Mouse (Mus musculus) adrenal gland, adult (tissue): ENCODE measurements around the gene Pcca.

Experiments used
- DNase-seq, 2 experiments: peaks; one replicate each; pipeline ENCODE4 v3.0.0; 2022 to 2023; ENCODE audit warnings: low spot score in 1 of 2; ENCODE audit not compliant: inconsistent age in 2 of 2

Gene Pcca

DNA sequence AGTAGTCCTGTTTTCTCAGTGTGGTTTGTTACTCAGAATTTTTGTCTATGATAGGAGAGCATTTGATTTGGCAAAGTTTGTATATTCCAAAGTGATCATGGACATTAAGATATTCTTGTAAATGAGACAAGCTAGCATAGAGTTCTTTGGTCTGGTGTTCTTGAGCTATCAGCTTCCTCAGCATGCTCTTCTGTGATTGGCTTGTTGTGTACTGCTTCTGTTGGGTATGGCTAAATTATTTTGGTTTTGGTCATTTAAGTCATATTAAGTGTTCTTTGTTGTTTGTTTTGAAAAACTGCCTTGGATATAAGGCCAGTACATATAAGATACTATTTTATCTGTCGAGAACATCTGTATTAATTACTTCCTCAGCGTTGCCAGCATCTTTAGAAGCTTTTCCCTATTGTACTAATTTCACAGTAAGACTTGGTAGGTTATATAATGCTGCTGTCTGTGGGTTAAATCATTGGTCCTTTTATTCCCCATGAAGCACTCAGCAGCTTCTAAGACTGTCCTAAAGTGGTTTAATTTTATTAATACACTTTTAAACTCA lies 105.1 kb downstream of the Pcca start:
- no peak for DNase-seq

DNA sequence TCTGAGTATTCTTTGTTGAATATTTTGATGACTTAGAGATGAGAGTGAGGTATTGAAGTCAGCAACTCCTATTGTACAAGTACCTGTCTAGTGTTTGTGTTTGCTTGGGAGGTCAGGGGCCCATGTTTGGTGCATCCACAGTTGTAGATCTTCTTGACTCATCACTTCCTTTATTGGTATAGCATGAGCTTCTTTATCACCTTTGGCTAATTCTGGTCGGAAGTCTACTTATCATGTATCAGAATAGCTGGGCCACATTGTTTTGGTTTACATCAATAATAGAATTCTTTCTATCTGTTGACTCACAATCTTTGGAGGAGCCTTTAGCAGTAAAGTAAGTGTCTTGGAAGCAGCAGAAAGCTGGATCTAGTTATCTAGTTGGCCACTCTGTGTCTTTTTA lies 108.3 kb downstream of the Pcca start:
- DNase-seq, result no peak

DNA sequence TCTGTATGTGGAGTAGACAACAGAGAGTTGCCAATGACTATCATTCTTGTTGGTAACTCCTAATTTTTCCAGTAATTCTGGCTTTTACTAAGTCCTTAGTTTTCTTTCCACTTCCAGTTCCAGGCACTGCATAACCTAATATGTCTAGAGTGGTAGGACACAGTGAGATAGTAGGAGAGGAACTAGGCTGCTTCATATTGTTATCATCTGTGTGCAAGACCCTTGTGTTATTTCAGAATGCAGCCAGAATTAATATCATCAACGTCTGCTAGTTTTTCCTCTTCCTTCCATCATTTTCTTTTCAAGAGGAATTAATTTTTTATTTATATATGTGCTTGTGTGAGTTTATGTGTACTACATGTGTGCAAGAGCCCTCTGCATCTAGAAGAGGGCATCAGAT lies 114.1 kb downstream of the Pcca start:
- DNase-seq, result no peak

DNA sequence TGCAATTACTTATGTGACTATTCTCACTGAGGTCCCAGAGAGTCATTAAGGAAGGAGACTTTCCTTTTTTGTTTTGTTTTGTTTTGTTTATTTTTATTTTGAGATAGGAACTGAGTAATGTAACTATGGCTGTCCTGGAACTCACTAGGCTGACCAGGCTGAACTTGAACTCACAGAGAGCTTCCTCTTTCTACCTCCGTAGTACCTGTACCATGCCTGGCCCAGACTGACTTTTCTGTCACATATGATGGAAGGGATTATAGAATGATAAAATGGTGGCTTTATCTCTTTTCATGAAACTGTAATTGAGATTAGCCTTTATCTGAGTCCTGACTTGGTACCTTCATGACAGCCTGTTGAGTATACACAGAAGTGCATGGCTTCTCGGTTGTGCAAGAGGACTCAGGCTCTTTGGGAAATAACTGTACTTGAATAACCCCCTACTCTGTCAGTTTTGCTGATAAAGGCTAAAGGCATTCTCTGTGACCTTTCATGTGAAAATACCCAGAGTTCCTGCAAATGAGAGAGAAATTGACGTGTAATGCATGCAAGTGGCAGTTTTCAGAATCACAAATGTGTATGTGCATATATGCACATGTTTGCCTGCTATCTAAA lies 115.3 kb downstream of the Pcca start:
- no peak for DNase-seq

DNA sequence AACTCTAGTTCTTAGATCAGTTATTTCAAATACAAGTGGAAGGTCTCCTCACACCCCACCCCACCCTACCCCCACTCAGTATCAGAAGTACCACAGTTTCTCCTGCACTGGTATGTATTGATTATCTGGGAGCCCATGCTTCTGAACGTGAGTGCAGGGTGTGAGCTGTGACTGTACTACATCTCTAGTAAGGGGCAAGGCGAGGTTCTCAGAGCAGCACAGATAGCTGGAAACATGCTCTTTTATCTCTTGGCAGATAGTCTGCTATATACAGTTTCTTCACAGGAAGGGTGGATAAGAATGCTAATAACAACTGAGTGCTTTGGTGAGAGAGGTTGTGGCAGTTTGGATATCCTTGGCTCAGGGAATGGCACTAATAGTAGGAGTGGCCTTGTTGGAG lies 117.6 kb downstream of the Pcca start:
- no peak for DNase-seq

DNA sequence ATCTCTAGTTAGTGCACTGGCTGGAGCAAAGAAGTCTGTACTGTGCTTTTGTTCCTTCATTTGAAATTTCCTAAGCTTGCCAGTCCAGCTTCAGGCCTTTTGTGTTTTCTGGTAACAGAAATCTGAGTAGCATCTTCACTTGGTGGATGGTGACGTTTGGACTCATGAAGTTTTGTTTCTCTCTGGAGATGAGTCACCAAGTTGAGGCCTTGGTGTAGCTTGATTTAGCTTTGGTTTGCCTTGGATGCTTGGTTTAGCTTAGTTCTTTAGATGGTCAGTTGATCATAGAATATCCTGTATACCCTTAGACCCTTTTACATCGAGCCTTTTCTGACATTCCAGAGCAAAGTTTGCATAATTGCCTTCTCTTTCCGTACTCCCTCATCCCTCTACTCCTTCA lies 141.5 kb downstream of the Pcca start:
- peak in 1 of 2 experiments; percentile 37 for DNase-seq

DNA sequence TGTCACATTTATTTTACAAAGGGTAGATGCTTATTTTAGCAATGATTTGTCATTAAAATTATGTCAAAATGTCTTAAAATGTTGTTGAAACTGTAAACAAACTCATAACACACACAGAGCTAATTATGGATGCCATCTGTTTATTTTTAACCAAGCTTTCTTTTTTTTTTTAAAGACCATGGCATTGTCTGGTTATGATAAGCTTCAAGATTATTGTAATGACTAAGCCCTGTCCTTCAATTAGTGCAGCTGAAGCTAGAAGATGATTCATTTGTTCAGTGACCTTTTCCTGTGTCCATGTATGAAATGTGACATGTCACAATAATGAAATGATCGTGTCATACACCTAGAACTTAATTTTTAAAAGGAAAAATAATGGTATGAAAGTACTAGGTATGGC lies 149.5 kb downstream of the Pcca start:
- DNase-seq, result peak in 1 of 2 experiments; percentile 55

DNA sequence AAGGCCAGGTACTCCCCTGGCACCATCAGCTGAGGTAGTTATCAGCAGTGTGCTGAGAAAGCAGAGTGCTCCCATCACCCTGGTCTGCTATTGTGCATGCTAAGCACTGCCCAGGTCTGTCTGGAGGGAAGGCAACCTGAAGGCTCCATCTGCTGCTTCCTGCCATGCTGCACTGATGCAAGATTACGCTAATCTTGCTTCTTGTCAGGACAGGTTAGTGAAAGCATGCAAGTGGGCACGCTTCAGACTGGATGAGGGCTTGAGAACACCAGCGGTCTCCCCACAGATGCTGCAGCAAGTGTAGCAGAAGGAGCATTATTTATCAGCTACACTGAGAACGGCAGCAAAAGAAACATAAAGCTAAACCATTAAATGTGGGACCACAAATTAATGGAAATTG lies 150.1 kb downstream of the Pcca start:
- peak; percentile 13 to 49 for DNase-seq

DNA sequence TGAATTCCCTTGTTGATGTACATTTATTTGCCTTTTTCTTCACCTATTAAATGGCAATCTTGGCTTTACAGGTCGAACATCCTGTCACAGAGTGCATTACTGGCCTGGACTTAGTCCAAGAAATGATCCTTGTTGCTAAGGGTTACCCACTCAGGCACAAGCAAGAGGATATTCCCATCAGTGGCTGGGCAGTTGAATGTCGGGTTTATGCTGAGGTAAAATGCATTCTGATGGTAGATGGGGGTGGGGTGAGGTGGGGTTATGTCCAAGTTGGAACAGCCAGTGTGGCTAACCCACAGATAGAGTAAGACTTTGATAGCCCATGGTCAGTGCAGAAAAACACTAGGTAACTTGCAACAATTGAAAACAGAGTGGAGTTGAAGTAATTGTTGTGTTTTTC lies 150.7 kb downstream of the Pcca start:
- peak; percentile 12 to 57 for DNase-seq

DNA sequence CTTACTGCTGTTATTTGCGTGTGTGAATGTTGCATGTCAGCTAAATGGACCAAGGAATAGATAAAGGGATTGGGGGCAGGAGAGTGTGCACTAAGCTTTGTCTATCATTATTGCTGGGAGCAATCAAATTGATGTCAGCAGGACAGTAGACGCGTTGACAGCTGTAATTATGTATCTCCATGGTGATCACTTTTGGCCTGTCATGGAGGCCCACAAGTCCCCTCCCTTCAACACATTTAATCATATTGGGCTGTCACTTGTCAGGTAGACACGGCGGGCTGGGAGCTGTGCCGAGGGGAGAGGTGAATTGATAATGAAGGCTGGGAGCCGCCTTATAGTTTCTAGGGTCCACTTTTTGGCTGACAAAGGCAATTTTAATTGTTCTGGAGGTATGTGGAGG lies 153.3 kb downstream of the Pcca start:
- DNase-seq, result no peak

DNA sequence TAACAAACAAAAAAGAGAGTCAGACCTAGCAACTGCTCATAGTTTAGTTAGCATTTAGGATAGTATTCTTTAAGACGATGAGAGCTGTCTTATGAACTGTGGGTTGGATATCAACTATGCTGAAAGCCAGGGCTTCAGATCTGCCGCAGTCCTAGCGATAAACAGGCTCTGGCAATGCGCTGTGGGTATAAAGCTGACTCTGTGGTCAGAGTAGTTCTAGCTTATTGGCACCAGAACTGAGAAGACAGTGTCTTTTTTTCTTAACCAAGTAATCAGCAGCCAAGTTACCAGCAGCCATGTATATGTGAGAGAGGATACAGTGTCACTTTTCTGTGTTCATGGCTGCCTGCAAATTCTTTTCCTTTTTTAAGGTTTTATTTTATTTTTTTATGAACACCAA lies 154.3 kb downstream of the Pcca start:
- no peak for DNase-seq

DNA sequence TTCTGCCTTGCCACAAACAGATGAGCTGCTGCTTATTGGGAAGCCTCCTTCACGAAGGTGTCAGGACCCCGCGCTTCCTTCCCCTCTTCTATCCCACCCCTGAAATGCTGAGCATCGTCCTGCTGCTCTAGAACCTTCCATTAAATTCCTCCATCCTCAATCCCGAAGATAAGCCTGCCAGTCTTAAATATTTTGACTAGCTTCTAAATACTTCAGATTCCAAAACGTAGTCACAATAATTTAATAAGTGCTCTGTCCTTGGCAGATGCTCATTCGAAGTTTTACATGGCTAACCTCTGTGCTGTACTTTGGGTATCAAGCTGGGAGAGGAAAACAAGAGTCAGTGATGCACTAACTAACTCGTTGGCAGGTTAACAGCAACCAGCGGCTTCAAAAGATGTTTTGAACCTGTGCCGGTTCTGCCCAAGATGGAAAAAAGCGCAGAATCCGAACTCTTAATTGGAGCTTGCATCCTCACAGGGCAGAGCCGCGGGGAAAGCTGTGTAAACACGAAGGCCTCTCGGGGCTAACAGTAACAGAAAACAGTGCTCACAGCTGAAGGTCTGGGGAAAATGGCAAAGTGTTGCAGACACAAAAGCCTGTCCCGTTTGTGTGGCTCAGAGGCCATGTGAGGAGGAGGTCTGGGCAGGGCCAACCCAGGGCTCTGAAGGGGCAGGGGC lies 155.2 kb downstream of the Pcca start:
- no peak for DNase-seq

DNA sequence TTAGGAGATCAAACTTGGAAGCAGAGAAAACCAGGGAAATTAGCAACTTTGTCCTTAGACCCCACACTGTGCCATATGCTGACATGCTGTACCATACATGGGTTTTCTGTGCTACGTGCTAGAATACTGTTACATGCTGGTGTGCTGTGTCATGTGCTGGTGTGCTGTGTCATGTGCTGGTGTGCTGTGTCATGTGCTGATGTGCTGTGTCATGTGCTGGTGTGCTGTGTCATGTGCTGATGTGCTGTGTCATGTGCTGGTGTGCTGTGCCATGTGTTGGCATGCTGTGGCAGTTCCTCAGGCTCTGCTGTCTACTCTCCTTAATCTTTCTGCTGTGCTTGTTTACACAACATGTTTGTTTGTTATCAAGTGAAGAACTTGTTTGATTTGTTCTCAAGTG lies 157.4 kb downstream of the Pcca start:
- DNase-seq, result no peak

DNA sequence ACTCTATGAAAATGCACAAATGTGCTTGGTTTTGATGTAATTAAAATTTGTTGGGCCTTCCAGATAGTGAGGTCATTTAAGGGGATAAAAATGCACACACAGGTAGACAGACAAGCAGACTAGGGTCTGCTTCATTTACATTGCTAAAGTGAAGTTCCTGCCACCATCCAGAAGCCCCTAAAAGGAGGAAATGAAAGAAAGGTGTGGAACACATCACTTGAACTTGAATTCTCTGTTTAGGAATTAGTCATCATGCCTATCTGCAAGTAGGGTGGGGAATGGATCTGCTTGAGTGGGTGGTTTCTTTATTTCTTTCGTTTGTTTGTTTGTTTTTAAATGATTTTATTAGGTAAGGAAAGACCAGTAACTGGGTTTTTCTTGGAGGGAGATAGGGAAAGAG lies 166.2 kb downstream of the Pcca start:
- DNase-seq, result no peak

DNA sequence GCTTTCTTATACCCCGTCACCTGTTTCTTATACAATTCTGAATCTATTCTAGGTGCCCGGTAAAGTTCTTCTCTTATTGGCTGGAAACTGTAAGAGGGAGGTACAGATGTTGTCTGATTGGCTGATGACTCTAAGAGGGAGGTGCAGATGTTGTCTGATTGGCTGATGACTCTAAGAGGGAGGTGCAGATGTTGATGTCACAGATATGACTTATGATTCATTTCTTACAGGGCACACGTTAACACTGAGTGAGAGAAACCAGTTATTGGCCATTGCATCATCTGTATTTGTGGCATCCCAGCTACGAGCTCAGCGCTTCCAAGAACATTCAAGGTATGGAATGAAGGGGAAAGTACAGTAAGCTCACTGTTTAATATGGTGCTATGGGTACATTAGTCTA lies 179.7 kb downstream of the Pcca start:
- DNase-seq, result no peak

DNA sequence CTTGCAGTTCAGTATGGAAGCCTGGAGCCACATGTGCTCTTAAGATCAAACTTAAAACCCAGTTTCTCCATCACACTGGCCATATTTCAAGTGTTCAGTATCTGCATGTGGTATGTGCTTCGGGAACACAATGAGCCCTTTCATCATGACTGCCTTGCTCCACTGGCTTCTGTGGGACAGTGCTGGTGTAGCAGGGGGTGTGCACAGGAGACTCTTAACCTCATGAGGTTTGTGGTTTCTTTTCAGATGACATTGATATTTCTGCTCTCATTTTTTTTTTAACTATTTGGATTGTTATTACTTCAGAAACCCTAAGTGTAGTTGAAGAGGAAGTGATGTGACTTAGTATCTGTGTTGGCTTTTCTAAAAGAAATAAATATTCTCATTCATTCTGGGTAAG lies 180.8 kb downstream of the Pcca start:
- DNase-seq, result no peak

DNA sequence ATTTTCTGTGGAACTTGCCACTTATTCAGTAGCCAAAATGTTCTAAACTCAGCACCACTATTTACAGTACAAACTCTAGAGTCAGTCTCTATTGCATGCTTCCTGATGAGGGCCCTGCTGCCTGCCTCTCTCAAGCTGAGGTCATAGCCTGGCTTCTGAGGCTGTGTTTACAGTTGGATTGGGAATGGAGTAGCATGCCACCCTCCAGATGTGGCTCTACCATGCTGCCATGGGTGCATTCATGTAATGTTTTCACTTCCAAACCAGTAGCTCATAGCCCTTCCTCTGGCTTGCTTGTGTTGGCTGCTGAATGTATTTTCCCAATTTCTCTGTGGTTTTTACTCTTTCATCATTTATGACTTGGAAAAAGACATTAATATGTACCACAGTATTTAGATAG lies 181.9 kb downstream of the Pcca start:
- no peak for DNase-seq

DNA sequence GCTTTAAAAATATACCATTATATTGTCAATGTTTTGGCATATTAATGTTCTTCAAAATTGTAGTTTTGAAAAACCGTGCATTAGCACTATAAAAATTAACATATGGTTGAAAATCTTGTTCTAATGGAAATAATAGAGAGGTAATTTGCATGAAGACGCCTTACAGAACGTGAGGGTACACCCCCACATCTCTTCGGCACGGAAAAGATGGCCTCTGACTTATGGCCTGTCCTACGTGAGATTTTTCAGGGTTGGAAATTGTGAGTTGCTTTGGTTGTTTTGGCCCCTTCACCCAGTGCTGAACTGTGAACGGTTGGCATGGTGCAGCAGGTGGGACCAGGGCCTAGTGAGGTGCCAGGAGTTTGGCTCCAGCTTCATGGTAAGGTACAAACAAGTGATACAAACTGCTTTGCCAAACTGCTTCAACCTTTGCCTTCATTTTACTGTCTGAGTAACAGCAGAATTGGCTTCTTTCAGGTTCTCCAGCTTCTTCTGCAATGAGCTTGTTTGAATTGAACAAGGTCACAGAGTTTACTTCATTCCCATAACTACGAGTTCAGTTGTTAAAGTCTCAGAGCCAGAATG lies 185.5 kb downstream of the Pcca start:
- no peak for DNase-seq

DNA sequence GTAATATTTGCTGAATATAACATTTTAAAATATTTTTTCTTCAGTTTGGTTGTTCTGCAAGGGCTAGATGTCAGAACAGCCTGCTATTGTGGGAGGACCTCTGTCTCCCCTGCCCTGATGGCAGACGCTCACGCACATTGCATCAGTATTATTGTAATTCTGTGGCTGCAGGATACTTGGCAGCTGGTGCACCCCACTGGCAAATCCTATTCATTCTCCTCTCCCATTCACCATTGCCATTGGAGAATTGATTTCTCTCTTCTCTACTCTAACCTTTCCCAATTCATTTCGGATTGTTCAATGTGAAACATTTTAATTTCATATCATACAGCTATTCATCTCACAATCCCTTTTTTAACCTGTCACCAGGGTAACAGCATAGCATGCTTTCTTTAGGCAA lies 186.9 kb downstream of the Pcca start:
- DNase-seq, result no peak

DNA sequence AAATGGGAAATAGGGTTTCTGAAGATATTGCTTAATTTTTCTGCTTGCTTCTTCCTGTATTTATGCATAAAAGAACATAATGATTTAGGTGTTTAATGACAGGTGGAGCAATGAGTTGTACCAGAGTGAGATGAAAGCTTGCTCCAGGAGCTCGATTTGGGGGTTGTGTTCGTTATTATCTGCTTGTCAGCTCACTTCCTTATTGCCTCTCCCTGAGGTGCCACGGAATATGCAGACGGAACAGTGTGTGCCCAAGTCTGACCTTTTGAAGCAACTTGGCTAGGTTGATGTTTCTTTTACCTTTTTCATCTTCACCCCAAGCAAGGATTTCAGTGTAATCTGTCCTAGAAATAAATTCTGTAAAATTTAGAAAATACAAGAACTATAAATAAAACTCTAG lies 187.6 kb downstream of the Pcca start:
- peak in 1 of 2 experiments; percentile 19 for DNase-seq

DNA sequence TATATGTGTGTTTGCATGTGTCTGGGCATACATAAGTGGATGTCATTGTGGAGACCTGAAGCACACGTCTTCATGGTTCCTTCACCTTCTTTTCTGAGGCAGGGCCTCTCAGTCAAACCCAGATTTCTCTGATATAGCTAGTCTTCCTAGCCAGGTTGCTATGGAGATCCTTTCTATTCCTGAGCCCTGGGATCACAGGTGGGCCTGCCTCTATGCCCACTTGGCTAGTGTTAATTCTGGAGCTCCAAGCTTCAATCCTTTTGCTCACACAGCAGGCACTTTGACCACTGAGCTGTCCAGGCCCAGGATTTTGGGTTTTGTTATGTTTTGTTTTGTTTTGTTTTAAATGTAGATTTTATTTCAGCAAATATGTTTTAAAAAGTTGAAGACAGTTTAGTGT lies 192.3 kb downstream of the Pcca start:
- no peak for DNase-seq

DNA sequence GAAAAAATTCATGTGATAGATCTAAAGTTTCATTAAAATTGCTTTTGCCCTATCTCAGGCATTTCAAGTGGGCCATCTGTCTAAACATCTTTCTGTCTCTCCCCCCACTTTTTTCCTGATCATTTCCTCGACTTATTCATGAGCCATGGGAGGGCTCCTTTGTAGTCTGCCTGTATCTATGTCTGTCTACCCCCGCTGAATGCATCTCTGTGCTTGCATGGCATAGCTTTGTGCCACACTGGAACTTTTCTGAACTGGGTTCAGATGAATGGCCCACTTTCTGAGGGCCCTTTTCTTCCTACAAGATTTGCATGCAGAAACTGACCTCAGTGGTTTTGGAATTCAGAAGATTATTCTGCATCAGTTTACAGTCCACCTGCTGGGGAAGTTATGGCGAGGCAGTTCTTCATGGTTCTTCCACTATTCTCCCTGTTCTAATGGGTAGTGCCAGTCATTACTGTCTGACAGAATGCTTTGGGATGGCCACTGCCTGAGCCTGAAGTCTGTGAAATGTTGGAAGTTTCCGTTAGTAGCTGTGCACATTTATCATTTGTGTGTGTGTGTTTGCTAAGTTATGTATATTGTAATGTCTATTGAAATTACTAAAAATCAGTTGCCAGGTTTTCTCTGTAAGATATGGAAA lies 195.4 kb downstream of the Pcca start:
- DNase-seq, result no peak
